Mouse (Mus musculus) embryonic fibroblast, embryonic 13.5 days (primary cell): ENCODE measurements around the gene Gm20388.

Experiments used
- CTCF ChIP-seq: IDR thresholded peaks from 2 replicates; pipeline ENCODE4 v1.5.1; 2011; ENCODE audit warnings: mild to moderate bottlenecking, control low read depth, low read length, moderate library complexity, borderline replicate concordance; ENCODE audit not compliant: insufficient read depth
- POLR2A ChIP-seq: IDR thresholded peaks from 2 replicates; pipeline ENCODE4 v1.6.1; 2011; ENCODE audit warnings: low read depth, mild to moderate bottlenecking, control low read depth, low read length, moderate library complexity

DNA sequence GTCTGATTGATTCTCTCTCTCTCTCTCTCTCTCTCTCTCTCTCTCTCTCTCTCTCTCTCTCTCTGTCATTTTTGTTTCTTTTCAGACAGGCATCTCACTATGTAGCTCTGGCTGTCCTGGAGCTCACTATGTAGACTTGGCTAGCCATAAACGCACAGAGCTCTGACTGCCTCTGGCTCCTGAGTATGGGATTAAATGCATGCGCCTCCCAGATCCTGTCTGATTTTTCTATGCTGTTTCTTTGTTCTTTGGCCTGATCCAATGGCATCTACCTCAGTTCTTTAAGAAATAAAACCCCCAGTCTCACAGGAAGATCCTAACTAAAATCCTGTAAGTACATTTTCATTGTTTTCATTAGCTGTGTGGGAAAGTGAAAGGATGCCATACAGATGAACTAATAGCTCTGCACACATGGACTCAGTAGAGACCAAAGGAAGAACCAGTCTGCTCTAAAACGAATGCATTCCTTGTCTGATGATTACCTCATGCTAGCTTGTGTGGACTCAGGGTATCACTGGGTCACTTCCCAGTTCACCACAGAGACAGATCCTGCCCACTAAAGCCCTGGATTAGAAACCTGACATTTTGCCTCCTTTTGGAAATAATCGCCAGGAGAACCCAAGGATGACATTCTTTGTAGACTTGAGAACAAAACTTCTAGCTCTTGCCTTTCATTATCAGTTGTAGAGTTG is 4156.6 kb downstream of the Gm20388 start:
- TF ChIP-seq CTCF (no peak), POLR2A (no peak)
